ENCODE assay signal across 8 mouse cellular contexts in genomic region chr13:37854031-37854431, GRCm38 (mm10).
DNase-seq lines count a peak whose midpoint lies in the region; ATAC-seq and TF ChIP-seq lines count a peak whose summit lies in the region.

No protein-coding gene starts in this region.

- peak overlapping the region; percentile 41 for H3K9ac ChIP-seq in intestine, embryonic 15.5 days
- peak overlapping the region; percentile 66 for H3K9ac ChIP-seq in liver, postnatal 0 days (replicated peaks)
- H3K9ac ChIP-seq in neural tube, embryonic 13.5 days = peak overlapping the region; percentile 22; the same call in 1 of the 2 replicates

- peak; percentile 10 to 18 for DNase-seq in cerebellum, postnatal 14 days
- DNase-seq in cerebellum, adult 2 months = no peak
- DNase-seq in brain, embryonic 14.5 days (ENCODE audit: low read depth) = peak; percentile 31
- peak; percentile 60 for DNase-seq in gastrocnemius, postnatal 14 days
- DNase-seq in liver, postnatal 0 days = peak; percentile 54
- DNase-seq in thymus, postnatal 14 days = peak; percentile 55

- H3K4me3 ChIP-seq in cerebellum, adult 2 months (replicated peaks; ENCODE audit: insufficient read depth, low read depth, low read length) = no peak overlapping the region
- H3K4me3 ChIP-seq in intestine, embryonic 15.5 days (replicated peaks) = peak overlapping the region; percentile 32
- peak overlapping the region; percentile 51 for H3K4me3 ChIP-seq in liver, postnatal 0 days (ENCODE audit: low read depth, low read length)
- peak overlapping the region; percentile 21 for H3K4me3 ChIP-seq in neural tube, embryonic 13.5 days

- no peaks in the 10 kb centered on the region for H3K4me1 ChIP-seq in cerebellum, adult 2 months (ENCODE audit: control insufficient read depth, insufficient read depth, low read length)
- H3K4me1 ChIP-seq in intestine, embryonic 15.5 days (replicated peaks) = peaks cover 51% of the 10 kb centered on the region
- H3K4me1 ChIP-seq in liver, postnatal 0 days (ENCODE audit: insufficient read depth) = peaks cover 48% of the 10 kb centered on the region
- peaks cover 30% of the 10 kb centered on the region for H3K4me1 ChIP-seq in neural tube, embryonic 13.5 days (replicated peaks)

- peak overlapping the region; percentile 60 for H3K4me2 ChIP-seq in intestine, embryonic 15.5 days (replicated peaks)
- H3K4me2 ChIP-seq in liver, postnatal 0 days (ENCODE audit: low read depth, low read length) = peak overlapping the region; percentile 83
- peak overlapping the region; percentile 50 for H3K4me2 ChIP-seq in neural tube, embryonic 13.5 days

- peak; percentile 69 for ATAC-seq in intestine, embryonic 15.5 days
- no peak for ATAC-seq in liver, postnatal 0 days
- no peak for ATAC-seq in neural tube, embryonic 13.5 days (ENCODE audit: low read depth)

- TF ChIP-seq CTCF in cerebellum, adult 2 months (IDR thresholded peaks at IDR 0.05; ENCODE audit: borderline replicate concordance, insufficient read depth, low read depth, low read length) = no peak
- no peak for TF ChIP-seq CTCF in brain, embryonic 14.5 days (IDR thresholded peaks at IDR 0.05; ENCODE audit: borderline replicate concordance, extremely low read depth, insufficient read depth, insufficient read length)
- no peak for TF ChIP-seq CTCF in liver, postnatal 0 days (IDR thresholded peaks at IDR 0.05; ENCODE audit: low read depth)

- no peaks in the 10 kb centered on the region for H3K36me3 ChIP-seq in intestine, embryonic 15.5 days
- no peaks in the 10 kb centered on the region for H3K36me3 ChIP-seq in liver, postnatal 0 days (replicated peaks; ENCODE audit: insufficient read depth, low read length)
- H3K36me3 ChIP-seq in neural tube, embryonic 13.5 days = no peaks in the 10 kb centered on the region

- H3K27me3 ChIP-seq in cerebellum, adult 2 months (ENCODE audit: control insufficient read depth, insufficient read depth, low read length) = no peaks in the 10 kb centered on the region
- H3K27me3 ChIP-seq in intestine, embryonic 15.5 days (replicated peaks) = no peaks in the 10 kb centered on the region
- no peaks in the 10 kb centered on the region for H3K27me3 ChIP-seq in liver, postnatal 0 days (ENCODE audit: insufficient read depth, low read length)
- H3K27me3 ChIP-seq in neural tube, embryonic 13.5 days = 0 out of 2 replicates have a peak, but pooled peaks cover 7% of the 10 kb centered on the region

- intact Hi-C loops in gastrocnemius, postnatal 14 days (cut with DNase I; ENCODE audit: low total_unique reads) = no loop called here

- 22% methylated on average over 14 of the region's 14 CpGs for WGBS in cerebellum, adult 2 months
- 5% methylated on average over 14 of the region's 14 CpGs for WGBS in intestine, embryonic 15.5 days
- WGBS in liver, postnatal 0 days (ENCODE audit: insufficient replicate concordance) = 7% methylated on average over 14 of the region's 14 CpGs
- WGBS in neural tube, embryonic 13.5 days = 2% methylated on average over 14 of the region's 14 CpGs

- no peak for TF ChIP-seq POLR2A in cerebellum, adult 2 months (IDR thresholded peaks at IDR 0.05; ENCODE audit: borderline replicate concordance, insufficient read depth, low read length)
- no peak for TF ChIP-seq POLR2A in brain, embryonic 14.5 days (IDR thresholded peaks at IDR 0.05; ENCODE audit: borderline replicate concordance, extremely low read depth, insufficient read depth, insufficient read length, poor library complexity, severe bottlenecking)

- H3K9me3 ChIP-seq in intestine, embryonic 15.5 days = no peaks in the 10 kb centered on the region
- no peaks in the 10 kb centered on the region for H3K9me3 ChIP-seq in liver, postnatal 0 days (ENCODE audit: low read length)
- no peaks in the 10 kb centered on the region for H3K9me3 ChIP-seq in neural tube, embryonic 13.5 days

- TF ChIP-seq EP300 in liver, postnatal 0 days (IDR thresholded peaks at IDR 0.05; ENCODE audit: low read depth) = no peak

- H3K27ac ChIP-seq in cerebellum, adult 2 months (ENCODE audit: insufficient read depth, low read length) = no peak overlapping the region
- peak overlapping the region; percentile 83 for H3K27ac ChIP-seq in intestine, embryonic 15.5 days
- H3K27ac ChIP-seq in liver, postnatal 0 days (ENCODE audit: low read depth) = peak overlapping the region; percentile 93
- no peak overlapping the region; the same call in 1 of the 2 replicates for H3K27ac ChIP-seq in neural tube, embryonic 13.5 days (replicated peaks)

Comparison
In these comparisons a context has a peak if more than half of its experiments do, and no peak if none do; other contexts are left out.
1. DNase-seq: peak in cerebellum, postnatal 14 days (2 of 2), brain, embryonic 14.5 days (single experiment), gastrocnemius, postnatal 14 days (single experiment), liver, postnatal 0 days (single experiment) and thymus, postnatal 14 days (single experiment); none in cerebellum, adult 2 months (0 of 2).
2. H3K27ac ChIP-seq: peak in intestine, embryonic 15.5 days (single experiment) and liver, postnatal 0 days (single experiment); none in cerebellum, adult 2 months (single experiment) and neural tube, embryonic 13.5 days (single experiment).
3. Peak in every context shown above with its lines, with median percentiles within 50 percentile points of each other: H3K4me2 ChIP-seq and H3K9ac ChIP-seq.